Mouse (Mus musculus) small intestine, adult 2 months (tissue): ENCODE measurements around the gene Ccl26.

ENCODE experiments used
- CTCF ChIP-seq: fragments of 200-500 bp; IDR thresholded peaks from 2 replicates; pipeline ENCODE4 v1.5.1; 2012; ENCODE audit warnings: low read depth, mild to moderate bottlenecking, control low read depth, inconsistent platforms, low read length, moderate library complexity, mixed read lengths; ENCODE audit not compliant: insufficient replicate concordance, insufficient read length; ENCODE audit errors: extremely low read depth
- POLR2A ChIP-seq: fragments of 200-500 bp; IDR thresholded peaks from 2 replicates; pipeline ENCODE4 v1.6.1; 2012; ENCODE audit warnings: low read depth, mild to moderate bottlenecking, control low read depth, inconsistent platforms, low read length, moderate library complexity

DNA sequence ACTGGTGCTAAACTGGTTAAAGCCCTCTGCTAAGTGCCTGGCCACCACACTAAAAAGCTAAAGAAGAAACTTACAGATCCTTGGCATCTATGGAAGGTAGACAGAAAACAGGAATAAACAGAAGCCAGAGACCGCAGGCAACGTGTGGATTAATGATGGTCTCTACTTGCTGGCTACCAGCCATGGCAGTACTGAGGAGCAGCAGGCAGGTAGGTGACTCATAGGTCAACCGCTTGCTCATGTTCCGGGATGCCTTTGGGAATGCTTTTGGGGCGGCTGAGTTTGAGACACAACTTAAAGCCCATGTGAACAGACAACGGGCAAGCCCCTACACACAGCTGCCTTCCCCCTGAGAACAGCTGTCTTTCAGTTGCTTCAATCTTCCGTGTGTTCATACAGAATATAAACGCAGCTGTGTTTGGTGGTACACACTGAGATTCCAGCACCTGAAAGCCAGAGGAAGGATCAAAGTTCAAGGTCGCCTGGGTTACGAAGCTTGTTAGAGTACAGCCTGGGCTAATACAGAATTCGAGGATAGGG is 32.0 kb downstream of the Ccl26 start:
- TF ChIP-seq POLR2A (no peak), CTCF (no peak)
